Mouse (Mus musculus): ENCODE measurements around the gene Rab11b.

DNA sequence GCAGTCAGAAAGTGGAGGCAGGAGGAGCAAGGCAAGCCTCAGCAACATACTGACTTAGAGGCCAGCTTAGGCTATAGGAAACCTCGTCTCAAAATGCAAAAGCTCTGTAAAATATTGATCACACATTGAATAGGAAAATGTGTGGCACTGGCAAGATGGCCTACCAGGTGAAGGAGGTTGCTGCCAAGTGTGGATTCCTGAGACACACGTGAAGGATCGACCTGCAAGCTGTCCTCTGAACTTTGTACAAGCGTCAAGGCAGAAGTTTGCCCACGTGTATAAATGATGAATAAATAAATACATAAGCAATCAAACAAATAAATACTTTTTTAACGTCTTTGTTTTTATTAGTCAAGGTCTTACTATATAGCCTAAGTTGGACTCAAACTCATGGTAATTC is 13.1 kb upstream of the Rab11b start:
- TF ChIP-seq EP300 (IDR thresholded peaks at IDR 0.05; ENCODE audit: low read depth) (no peak), CTCF (IDR thresholded peaks at IDR 0.05; ENCODE audit: low read depth) (no peak)

Measured in liver, postnatal 0 days (tissue).